Mouse (Mus musculus) gastrocnemius, postnatal 10 days (tissue): ENCODE data around the gene Cd200r4. TPM values are rescaled to one million over a fixed set of nuclear protein-coding genes. Genes with fewer than 3 reads are reported as not detected.
"Not testable (repeated sequence)": the region's sequence is repeated elsewhere in the genome, so short reads cannot be mapped to it uniquely, and the experiment has no call there.

ENCODE experiments used
- DNase-seq: peaks from one replicate; pipeline ENCODE4 v3.0.0; 2021; ENCODE audit warnings: mixed read lengths
- long read RNA-seq, 2 experiments: library from polyadenylated mRNA; stranded (forward); transcript quantifications; one replicate each; pipeline ENCODE4 v2.0.0; 2021
- total RNA-seq, 2 experiments: library from RNA; stranded (reverse); gene quantifications; 2 replicates each; pipeline ENCODE4 v1.2.3; 2021

Cd200r4 gene
- total RNA-seq, result not detected
- long read RNA-seq, experiment 1, partial matches to known transcripts, result 0 of 1 reads
- long read RNA-seq, experiment 1, other reads (novel, unspliced or antisense), result 0 of 1 reads
- long read RNA-seq, experiment 2, result 0 reads

DNA sequence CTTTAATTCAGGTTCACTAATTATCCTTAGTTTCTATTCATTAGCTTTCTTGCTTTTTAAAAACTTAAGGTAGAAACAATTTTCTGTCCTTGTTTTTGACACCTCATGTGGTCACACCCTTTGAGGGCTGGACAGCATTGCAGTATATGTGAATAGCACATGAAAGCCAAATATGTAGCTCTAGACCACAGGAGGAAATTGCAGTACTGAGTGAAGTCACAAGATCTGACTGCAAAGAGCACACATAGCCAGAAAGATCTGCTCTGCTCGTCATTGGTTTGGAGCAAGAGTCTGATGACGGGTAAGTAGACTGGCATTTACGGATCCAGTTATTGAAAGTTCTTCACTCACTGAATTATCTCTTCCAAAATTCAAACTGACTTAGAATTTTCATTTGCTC is at the start of gene Cd200r4:
TSS of gene Cd200r4 (plus strand) at position 190 of the 400 bp plus-strand sequence.
- DNase-seq, result no peak

DNA sequence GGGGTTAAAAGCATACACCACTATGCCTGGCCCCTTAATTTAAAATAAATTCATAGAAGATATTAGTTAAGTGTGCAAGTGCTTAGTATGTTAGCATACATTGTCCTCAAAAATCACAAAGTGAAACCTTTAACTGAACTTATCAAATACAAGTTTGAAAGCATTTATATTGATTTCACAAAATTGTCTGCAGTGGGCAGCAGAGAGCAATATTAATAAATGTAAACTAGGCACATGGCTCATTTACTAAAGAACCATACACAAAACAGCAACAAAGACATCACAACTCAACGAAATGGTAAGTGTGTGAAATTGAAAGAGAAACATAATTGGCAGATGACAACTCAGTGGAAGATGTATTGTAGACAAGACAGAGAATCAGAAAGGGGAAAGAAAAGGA is 49.7 kb upstream of the Cd200r4 start:
- DNase-seq, result no peak

DNA sequence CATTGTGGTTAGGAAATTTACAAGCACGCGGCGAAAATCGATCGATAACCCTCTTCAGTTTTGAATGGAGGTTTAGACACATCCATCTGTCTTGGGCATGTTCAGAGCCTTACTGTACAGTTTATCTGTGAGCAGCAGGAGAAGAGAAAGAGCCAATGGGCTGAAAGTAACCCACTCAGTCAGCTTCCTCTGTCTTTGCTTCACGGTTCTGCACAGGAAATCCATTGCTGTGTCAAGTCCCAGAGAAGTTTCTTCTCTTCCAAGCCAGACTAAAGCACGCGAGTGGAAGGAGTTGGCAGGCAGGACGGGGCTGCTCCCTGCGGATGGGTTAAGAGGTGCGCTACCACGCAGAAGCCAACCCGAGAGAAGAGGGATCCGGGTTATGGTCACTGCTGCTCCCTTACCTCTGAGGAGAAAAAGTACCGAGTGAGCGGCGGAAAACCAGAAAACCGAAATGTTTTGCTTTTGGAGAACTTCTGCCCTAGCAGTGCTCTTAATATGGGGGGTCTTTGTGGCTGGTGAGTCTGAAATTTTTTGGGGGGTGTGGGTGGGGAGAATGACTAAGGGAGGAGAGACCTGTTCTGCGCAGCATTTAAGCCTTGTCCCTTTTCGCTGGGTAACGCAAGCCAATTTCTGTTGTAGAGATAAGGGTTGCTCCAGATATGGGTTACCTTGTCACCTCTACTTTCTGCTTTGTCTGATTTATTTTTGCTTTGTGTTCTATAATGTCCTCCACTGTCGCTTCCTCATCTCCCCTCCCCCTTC is 45.8 kb upstream of the Cd200r4 start, which contains the start of gene Cd200r1:
TSS of gene Cd200r1 (plus strand) at position 182 of the 765 bp plus-strand sequence.
- DNase-seq, result no peak

DNA sequence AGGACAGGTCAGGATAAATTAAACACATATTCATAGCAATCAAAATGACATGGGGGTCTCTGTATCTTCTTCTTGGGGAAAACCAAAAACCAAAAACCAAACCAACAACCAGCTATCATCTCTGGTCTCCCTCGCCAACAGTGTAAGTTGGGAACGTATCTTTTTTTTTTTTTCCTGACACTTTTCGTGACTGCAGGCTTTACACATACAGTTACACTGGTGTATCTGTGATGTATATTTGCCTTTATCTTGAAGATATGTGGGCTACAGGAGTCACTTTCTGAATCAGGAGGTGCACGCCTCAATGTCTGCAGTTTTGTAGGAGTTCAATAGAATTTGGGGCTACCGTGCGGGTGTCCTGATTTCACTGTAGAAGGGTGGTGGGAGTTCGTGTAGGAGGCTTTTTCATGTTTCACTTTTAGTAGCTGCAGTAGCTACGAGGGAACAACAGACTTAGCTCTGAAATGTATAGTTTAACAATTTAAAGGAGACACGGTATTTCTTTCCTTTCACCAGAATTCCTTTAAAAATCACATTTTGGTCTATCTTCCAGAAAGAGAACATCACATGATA is 45.1 kb upstream of the Cd200r4 start:
- DNase-seq, result no peak

DNA sequence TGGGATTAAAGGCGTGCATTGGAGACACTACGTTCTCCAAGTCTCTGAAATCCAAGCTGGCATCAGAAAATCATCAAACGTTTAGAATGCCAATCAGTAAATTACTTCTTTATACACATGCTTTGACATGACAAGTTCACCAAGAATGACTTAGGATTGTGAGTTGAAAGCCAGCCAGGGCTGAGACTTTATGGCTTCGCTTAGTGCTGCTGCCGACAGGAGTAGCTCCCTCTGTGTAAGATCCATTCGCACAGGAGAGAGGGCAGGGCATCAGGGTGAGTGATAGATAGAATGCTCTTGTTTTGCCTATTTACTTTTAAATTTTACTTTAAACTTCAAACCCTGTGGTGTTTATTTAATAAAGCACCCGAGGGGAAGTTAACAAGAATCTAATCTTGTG is 44.0 kb upstream of the Cd200r4 start:
- DNase-seq, result no peak

DNA sequence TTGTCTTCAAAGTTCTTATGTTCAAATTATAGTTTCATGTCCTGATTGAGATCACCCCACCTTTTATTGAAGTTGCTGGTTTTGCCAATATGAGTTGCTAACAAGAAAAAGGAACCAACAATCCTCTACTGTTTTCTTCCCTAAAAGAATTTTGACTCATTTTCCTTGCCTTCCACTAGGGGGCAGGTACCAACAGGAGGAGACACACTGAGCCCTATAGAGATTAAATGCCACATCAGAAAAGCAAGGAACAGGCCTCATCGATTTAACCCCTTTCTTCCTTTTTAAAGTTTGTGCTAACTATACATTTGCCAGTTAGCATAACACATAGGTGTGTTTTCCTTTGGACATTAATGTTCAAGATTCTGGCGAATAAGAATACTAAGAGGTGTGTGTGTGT is 43.6 kb upstream of the Cd200r4 start:
- no peak for DNase-seq

DNA sequence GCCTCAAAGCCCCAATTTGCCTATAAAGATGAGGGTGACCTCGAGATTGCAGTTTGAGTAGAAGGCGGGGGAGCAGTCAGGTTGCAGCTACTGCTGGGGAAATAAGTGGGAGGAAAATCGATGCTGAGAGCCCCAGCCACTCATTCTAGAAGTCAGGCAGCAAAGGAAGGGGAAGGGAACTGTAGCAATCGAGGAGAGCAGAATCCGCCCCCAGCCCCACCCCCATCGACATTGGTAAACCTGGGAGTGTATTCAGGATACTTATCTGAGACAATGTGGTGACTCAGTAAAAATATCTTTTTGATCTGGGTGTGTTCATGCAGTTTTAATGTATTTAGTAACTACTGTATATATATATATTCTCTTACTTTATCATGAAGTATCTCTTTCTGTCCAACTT is 39.0 kb upstream of the Cd200r4 start:
- no peak for DNase-seq

DNA sequence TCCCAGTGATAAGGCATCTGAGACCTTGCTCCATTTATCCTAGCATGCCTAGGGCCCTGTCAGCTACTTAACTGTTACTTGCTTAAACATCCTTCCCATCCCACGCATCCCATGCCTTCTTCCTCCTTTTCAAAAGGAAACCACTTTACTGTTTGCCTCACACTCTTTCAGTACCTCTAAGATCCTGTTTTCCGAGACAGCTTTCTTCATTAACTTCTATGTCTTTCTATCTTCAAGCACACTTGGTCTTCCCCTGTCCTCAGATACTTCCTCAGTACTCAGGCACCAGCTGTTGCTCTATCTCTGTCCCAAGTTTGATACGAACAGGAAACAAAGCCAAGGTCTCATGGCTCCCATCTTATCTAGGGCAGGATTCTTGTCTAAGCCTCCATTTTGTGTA is 37.9 kb upstream of the Cd200r4 start:
- no peak for DNase-seq

DNA sequence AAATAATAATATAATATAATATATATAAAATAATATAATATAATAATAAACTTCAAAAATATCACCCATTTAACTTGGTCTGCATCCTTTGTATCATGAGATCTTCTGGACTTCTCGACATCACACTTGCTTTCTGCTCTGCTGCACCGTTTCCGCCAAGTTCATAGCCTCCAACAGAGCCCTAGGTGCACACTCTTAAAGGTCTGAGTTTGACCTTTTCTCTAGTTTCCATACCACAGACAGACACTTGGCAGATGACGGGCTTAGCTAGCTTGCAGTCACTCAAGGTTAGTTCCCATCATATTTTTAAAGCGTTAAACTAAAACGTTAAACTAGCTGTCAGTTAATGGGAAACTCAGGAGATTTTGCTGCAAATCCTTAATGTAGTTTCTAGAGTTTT is 37.3 kb upstream of the Cd200r4 start:
- DNase-seq, result no peak

DNA sequence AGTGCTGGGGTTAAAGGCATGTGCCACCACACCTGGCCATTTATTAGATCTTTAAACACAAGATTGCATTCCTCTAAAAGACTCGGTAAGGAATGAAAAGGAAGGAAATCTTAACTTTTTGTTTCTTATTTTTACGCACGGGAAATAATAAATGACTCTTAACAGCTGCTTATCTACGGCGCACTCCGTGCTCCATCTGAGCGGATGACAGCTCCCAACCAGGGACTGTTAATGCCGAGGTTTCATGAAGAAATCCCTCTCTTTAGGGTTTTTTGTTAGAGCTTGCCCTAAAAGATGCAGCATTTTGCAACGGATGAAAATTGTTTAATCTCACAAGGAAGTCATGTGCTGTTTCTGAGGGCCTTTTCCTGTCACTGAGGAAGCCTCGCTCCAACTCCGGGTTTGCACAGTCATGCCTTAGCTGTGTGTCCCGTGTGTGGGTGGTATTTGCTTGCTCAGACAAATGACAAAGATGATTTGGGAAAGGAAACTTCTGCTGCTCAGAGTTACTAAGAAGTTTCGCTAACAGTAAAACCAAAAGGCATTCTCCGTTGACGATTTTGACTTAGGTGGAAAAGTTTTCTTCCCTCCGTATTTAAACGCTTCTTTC is 32.9 kb upstream of the Cd200r4 start:
- DNase-seq, result no peak

DNA sequence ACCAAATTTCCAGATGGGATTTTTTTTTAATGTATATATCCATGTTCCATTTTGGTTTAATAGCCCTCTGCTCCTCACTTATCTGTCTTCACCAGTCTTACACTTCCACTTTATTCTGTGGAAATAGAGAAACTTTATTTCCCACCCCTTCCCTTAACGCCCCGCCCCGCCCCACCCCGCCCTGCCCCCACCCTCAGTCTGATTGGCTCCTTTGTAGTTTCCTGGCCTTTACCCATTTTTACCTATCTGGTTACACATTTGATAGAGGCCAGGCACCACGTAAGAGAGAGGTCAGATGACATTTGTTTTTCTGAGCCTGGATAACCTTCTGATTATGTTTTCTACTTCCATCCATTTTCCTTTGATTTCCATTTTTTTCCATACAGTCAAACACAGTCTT is 32.0 kb upstream of the Cd200r4 start:
- DNase-seq, result no peak

DNA sequence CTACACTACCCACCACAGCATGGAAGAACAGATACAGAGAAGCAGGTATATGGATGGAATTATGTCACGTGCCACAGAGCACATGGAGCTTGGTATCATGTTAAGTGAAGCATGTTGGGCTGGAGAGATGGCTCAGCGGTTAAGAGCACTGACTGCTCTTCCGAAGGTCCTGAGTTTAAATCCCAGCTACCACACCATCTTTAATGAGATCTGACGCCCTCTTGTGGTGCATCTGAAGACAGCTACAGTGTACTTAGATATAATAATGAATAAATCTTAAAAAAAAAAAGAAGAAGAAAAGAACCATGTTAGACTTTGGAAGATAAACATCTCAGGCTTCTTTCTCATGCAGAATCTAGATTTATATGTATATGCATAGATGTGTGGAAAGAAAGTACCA is 30.8 kb upstream of the Cd200r4 start:
- DNase-seq, result no peak

DNA sequence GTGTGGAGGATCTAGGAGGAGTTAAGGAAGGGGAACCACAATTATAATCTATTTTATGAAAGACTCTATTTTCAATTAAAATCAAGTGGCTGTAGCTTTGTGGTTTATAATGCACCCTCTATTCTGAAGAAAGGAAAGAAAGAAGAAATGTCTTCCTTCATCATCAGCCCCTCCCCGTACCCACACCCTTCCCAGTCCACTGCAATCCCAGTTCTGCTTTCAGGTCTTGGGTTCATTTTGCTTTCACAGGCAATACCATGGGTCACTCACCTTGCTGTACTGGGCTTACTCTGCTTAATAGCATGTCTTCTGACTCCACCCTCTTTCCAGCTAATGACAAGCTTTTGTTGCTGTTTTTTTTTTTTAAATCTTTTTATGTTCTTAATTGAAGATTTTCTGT is 24.6 kb upstream of the Cd200r4 start:
- DNase-seq, result no peak

DNA sequence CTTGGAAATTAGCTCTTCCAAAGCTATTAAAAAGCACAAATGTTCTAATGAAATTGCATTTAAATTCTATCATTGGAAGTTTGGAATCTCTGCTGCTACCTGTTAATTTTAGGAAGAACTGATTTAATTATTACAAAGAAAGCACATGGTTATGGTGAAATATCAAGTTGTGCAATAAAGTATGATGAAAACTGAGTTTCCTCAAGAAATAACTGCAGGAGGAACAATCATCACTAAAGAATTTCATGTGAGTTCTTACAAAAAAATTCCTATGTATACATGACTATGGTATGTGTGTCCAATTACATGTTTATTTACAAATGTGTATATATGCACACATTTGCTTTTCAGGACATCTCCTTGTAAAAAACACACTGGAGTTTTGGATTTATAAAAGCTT is 17.1 kb upstream of the Cd200r4 start:
- no peak for DNase-seq

DNA sequence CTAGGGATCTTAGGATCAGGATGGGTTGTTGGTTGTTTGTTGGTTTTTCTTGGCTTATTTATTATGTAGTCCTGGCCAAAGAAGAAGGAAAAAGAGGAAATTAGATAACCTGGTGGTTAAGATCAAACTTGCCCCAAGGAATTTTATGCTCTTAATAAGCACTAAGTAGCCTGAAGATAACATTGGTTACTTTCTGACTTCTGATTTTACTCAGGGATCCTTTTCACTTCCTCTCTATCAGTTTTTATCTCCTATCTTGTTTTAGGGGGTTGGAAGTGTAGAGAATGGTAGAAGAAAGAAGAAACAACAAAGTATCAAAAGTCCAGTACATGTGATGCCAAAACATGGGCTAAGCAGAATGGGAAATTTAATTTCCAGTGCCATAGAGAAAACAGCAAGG is 5.6 kb upstream of the Cd200r4 start:
- DNase-seq, result no peak

DNA sequence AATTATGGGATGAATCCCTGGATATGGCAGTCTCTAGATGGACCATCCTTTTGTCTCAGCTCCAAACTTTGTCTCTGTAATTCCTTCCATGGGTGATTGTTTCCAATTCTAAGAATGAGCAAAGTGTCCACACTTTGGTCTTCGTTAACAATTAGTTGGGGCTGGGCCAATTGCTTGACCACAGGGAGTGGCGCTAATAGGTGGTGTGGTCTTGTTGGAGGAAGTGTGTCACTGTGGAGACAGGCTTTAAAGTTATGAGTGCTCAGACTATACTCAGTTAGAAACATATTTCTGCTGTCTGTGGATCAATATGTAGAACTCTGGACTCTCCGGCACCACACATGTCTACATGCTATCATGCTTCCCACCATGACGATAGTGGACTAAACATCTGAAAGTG is 1.3 kb upstream of the Cd200r4 start:
- DNase-seq, result not testable (repeated sequence)

DNA sequence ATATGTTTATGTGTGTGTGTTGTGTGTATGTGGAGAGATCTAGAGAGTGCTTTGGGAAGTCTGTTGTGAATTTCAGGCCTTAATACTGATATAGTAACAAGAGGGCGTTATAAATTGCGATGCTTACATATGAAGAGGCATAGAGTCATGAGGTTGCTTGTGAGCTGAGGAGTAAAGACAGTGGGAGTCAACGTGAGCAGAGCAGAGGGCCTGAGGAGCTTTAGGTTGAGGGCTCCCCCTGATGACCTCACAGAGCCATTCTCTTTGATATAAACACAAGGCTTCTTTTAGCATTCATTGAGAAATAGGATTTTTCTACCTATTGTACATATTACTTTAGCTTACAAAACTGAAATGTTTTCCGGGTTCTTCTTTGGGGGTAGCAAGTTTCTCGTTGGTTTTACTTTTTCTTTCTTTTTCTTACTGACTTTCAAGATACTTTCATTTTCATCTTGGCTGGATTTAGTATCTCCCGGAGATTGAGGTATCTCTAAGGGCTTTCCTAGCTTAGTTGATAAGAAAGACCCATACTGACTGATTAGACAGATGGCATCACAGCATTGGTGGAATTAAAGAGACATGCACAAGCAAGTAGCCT is 1.0 kb downstream of the Cd200r4 start:
- no peak for DNase-seq

DNA sequence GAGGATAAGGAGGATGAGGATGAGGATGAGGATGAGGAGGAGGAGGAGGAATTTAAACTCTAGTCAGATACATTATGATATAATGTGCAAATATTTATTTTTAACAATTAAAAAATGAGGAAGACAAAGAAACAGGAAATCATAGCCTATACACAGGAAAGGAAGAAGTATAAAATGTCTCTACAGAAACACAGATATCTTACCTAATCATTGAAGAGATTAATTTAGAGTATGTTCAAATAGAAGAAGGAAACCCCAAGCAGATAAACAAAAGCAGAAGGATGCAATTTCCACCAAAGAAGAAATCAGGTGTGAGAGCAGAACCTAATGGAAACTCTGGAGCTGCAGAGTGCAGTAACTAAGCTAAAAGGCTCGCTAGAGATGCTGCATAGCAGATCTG is 6.5 kb downstream of the Cd200r4 start:
- DNase-seq, result no peak

DNA sequence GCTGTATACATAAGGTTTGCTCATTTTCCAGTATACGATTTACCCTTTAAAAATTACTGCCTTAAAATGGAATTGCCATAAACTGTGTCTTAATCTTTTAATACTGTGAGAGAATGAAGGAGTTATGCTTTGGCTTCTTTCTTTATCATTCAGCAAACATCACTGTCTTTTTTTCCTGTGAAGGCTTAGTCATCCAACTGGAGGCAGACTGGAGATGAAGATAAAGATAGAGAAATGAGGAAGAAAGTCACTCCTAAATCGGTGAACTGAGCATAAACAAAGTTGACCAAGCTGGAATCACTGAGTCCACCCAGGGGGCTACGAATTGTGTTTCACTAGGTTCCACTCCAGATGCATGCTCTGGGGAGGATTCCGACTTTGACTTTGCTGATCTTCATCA is 9.0 kb downstream of the Cd200r4 start:
- no peak for DNase-seq

DNA sequence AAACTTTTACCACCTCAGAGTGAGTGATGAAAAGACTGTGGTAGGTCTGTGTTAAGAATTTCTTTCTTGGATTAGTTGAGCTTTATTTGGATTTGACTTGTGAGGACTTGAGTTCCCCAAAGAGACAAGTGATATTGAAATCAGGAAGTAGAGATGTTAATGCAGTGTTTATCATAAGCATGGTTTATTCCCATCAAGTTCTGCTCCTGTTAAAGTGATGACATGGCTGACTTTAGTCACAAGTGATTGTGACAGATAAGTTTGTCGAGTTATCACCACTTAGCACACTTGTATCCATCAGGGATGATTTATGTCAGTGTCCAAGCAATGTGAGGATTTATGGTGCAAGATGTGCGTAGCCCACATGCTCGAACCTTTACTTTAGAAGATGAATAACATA is 20.8 kb downstream of the Cd200r4 start:
- no peak for DNase-seq

DNA sequence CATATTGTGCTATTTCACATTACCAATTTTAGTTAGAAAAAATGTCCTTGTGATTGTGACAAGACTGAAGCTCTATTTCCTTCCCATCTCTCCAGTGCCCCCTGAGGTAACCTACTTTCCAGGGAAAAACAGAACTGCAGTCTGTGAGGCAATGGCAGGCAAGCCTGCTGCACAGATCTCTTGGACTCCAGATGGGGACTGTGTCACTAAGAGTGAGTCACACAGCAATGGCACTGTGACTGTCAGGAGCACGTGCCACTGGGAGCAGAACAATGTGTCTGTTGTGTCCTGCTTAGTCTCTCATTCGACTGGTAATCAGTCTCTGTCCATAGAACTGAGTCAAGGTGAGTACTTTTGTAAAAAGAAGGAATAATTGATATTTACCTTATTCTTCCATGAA is 21.7 kb downstream of the Cd200r4 start:
- DNase-seq, result not testable (repeated sequence)

DNA sequence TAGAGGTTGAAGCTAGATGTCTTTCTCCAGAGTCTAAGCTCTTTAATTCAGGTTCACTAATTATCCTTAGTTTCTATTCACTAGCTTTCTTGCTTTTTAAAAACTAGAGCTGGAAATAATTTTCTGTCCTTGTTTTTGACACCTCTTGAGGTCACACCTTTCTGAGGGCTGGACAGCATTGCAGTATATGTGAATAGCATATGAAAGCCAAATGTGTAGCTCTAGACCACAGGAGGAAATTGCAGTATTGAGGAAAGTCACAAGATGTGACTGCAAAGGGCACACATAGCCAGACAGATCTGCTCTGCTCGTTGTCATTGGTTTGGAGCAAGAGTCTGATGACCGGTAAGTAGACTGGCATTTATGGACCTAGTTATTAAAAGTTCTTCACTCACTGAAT is 55.3 kb downstream of the Cd200r4 start, which contains the start of gene Cd200r2:
TSS of gene Cd200r2 (plus strand) at position 301 of the 400 bp plus-strand sequence.
- no peak for DNase-seq

DNA sequence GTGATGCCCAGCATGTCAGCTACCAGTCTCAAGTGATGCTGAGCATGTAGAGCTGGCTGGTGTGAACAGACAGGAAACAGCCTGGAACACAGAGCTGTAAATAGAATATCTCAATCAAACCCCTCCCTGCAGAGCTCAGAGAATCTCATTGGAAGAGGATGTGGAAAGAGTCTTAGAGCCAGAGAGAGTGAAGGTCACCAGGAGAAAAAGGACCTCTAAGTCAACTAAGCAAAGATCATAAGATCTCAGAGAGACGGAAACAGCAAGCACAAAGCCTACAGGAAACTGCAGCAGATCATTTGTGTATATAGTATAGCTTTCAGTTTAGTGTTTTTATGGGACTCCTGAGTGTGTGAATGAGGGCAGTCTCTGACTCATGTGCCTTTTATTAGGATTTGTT is 63.6 kb downstream of the Cd200r4 start:
- no peak for DNase-seq
